Mouse (Mus musculus) heart, embryonic 11.5 days (tissue): ENCODE results near the gene Wsb1. TPM values are rescaled to one million over a fixed set of nuclear protein-coding genes. Genes with fewer than 3 reads are reported as not detected.

Experiments used
- ATAC-seq: fragments of 200-750 bp; cut with Nextera tagmentation; replicated peaks from 2 replicates; pipeline ENCODE4 v1.8.0; 2017; ENCODE audit warnings: moderate library complexity; ENCODE audit not compliant: insufficient number of reproducible peaks, low FRiP score, low TSS enrichment
- H3K27ac ChIP-seq: fragments of 300-500 bp; sonication (generic); 2 replicates; pipeline ENCODE4 v1.5.1; 2014; ENCODE audit warnings: mild to moderate bottlenecking, low read depth, low read length
- H3K27me3 ChIP-seq: fragments of 300-500 bp; sonication (generic); 2 replicates; pipeline ENCODE4 v1.6.1; 2014; ENCODE audit warnings: mild to moderate bottlenecking, low read length, mixed read lengths; ENCODE audit not compliant: control insufficient read depth, insufficient read depth
- H3K36me3 ChIP-seq: fragments of 300-500 bp; sonication (generic); 2 replicates; pipeline ENCODE4 v1.6.1; 2014; ENCODE audit warnings: mild to moderate bottlenecking, low read length, moderate library complexity, mixed read lengths; ENCODE audit not compliant: control insufficient read depth, insufficient read depth
- H3K4me1 ChIP-seq: fragments of 300-500 bp; sonication (generic); 2 replicates; pipeline ENCODE4 v1.6.1; 2014; ENCODE audit warnings: low read length; ENCODE audit not compliant: control insufficient read depth, insufficient read depth
- H3K4me2 ChIP-seq: fragments of 300-500 bp; sonication (generic); 2 replicates; pipeline ENCODE4 v1.6.1; 2014; ENCODE audit warnings: mild to moderate bottlenecking, moderate library complexity
- H3K4me3 ChIP-seq: fragments of 300-500 bp; sonication (generic); 2 replicates; pipeline ENCODE4 v1.5.1; 2014; ENCODE audit warnings: low read depth, low read length
- H3K9ac ChIP-seq: fragments of 300-500 bp; sonication (generic); 2 replicates; pipeline ENCODE4 v1.6.1; 2014; ENCODE audit warnings: mild to moderate bottlenecking, low read depth, low read length, moderate library complexity
- H3K9me3 ChIP-seq: fragments of 300-500 bp; sonication (generic); replicated peaks from 2 replicates; pipeline ENCODE4 v1.6.1; 2016; ENCODE audit warnings: low read length; ENCODE audit not compliant: control insufficient read depth
- WGBS: fragments of 180-500 bp; shearing (Covaris S2); extraction: QIAGEN DNeasy Blood & Tissue Kit; methylation state at CpG from one replicate; pipeline ENCODE4 v1.1.7; 2014; ENCODE audit not compliant: insufficient replicate concordance; 5-methylcytosine and 5-hydroxymethylcytosine counted together
- polyA plus RNA-seq: library from polyadenylated mRNA; unstranded; fragments of >200 nt; fragmentation: Nextera tagmentation; extraction: Ambion mirVana; gene quantifications from 2 replicates; pipeline ENCODE4 v1.2.1, GENCODE M21; 2014

Gene Wsb1
- polyA plus RNA-seq, 1 experiment from 2014 or later = 196 TPM

GRCm38 (mm10) chr11:79253542-79254390, 705 bp downstream of the Wsb1 start:
- H3K4me2 ChIP-seq = peak overlapping the region; percentile 82
- H3K4me1 ChIP-seq = peaks cover 9% of the 10 kb centered on the region
- no peaks in the 10 kb centered on the region for H3K27me3 ChIP-seq
- ATAC-seq = peak; percentile 67
- H3K9ac ChIP-seq = peak overlapping the region; percentile 100
- 2% methylated on average over 49 of the region's 49 CpGs for WGBS
- peaks cover 3% of the 10 kb centered on the region; the same call in 1 of the 2 replicates for H3K36me3 ChIP-seq
- peak overlapping the region; percentile 97 for H3K4me3 ChIP-seq
- no peaks in the 10 kb centered on the region for H3K9me3 ChIP-seq
- H3K27ac ChIP-seq = peak overlapping the region; percentile 97

- peak overlapping the region; percentile 97 for H3K4me3 ChIP-seq
- H3K4me2 ChIP-seq = peak overlapping the region; percentile 82
- H3K27me3 ChIP-seq = no peaks in the 10 kb centered on the region
- no peak for ATAC-seq
- no peaks in the 10 kb centered on the region for H3K9me3 ChIP-seq
- peaks cover 9% of the 10 kb centered on the region for H3K4me1 ChIP-seq
- H3K36me3 ChIP-seq = peaks cover 6% of the 10 kb centered on the region; the same call in 1 of the 2 replicates
- H3K27ac ChIP-seq = peak overlapping the region; percentile 97
- WGBS = 18% methylated on average over 6 of the region's 6 CpGs
- H3K9ac ChIP-seq = peak overlapping the region; percentile 100
These were observed 1.5 kb downstream of the Wsb1 start for GRCm38 (mm10) chr11:79252881-79253541.

GRCm38 (mm10) chr11:79239024-79239423, 15.4 kb downstream of the Wsb1 start:
- no peaks in the 10 kb centered on the region for H3K9me3 ChIP-seq
- H3K27me3 ChIP-seq = no peaks in the 10 kb centered on the region
- no peak overlapping the region for H3K4me2 ChIP-seq
- 93% methylated on average over 7 of the region's 7 CpGs for WGBS
- no peak overlapping the region for H3K4me3 ChIP-seq
- peaks cover 39% of the 10 kb centered on the region for H3K36me3 ChIP-seq
- no peak overlapping the region for H3K9ac ChIP-seq
- H3K27ac ChIP-seq = no peak overlapping the region
- peaks cover 11% of the 10 kb centered on the region for H3K4me1 ChIP-seq
- no peak for ATAC-seq

GRCm38 (mm10) chr11:79238398-79238752, 16.1 kb downstream of the Wsb1 start:
- Histone ChIP-seq H3K27me3 (no peaks in the 10 kb centered on the region), H3K9me3 (no peaks in the 10 kb centered on the region), H3K4me1 (peaks cover 11% of the 10 kb centered on the region), H3K4me3 (no peak overlapping the region), H3K27ac (peak overlapping the region; percentile 71), H3K4me2 (no peak overlapping the region), H3K36me3 (peaks cover 36% of the 10 kb centered on the region), H3K9ac (no peak overlapping the region)
- ATAC-seq = no peak
- WGBS = 40% methylated on average over 1 of the region's 1 CpGs

- Histone ChIP-seq H3K27ac (peak overlapping the region; percentile 71), H3K4me1 (peaks cover 11% of the 10 kb centered on the region), H3K4me2 (no peak overlapping the region), H3K9me3 (no peaks in the 10 kb centered on the region), H3K36me3 (peaks cover 36% of the 10 kb centered on the region), H3K9ac (no peak overlapping the region), H3K27me3 (no peaks in the 10 kb centered on the region), H3K4me3 (no peak overlapping the region)
- ATAC-seq = no peak
- WGBS = 90% methylated on average over 11 of the region's 11 CpGs
These were observed 16.6 kb downstream of the Wsb1 start for GRCm38 (mm10) chr11:79237644-79238397.

- no peaks in the 10 kb centered on the region for H3K9me3 ChIP-seq
- H3K27ac ChIP-seq = no peak overlapping the region
- no peaks in the 10 kb centered on the region for H3K36me3 ChIP-seq
- no peaks in the 10 kb centered on the region for H3K27me3 ChIP-seq
- 92% methylated on average over 13 of the region's 13 CpGs for WGBS
- H3K9ac ChIP-seq = no peak overlapping the region
- H3K4me3 ChIP-seq = no peak overlapping the region
- H3K4me2 ChIP-seq = no peak overlapping the region
- no peak; the same call in 1 of the 2 replicates for ATAC-seq
- H3K4me1 ChIP-seq = no peaks in the 10 kb centered on the region
These were observed 24.3 kb downstream of the Wsb1 start for GRCm38 (mm10) chr11:79230251-79230570.

- 0 out of 2 replicates have a peak, but pooled peaks have one; percentile 31 for ATAC-seq
- H3K9ac ChIP-seq = no peak overlapping the region
These were observed 24.8 kb downstream of the Wsb1 start for GRCm38 (mm10) chr11:79229561-79230250.

GRCm38 (mm10) chr11:79229057-79229504, 25.4 kb downstream of the Wsb1 start:
- Histone ChIP-seq H3K4me1 (peaks cover 7% of the 10 kb centered on the region), H3K9ac (no peak overlapping the region), H3K9me3 (no peaks in the 10 kb centered on the region), H3K4me2 (no peak overlapping the region), H3K4me3 (no peak overlapping the region), H3K27me3 (no peaks in the 10 kb centered on the region), H3K27ac (no peak overlapping the region), H3K36me3 (no peaks in the 10 kb centered on the region)
- ATAC-seq = no peak
- 82% methylated on average over 10 of the region's 10 CpGs for WGBS

More at GRCm38 (mm10) chr11:79229561-79230250, 24.8 kb downstream of the Wsb1 start:
- 84% methylated on average over 11 of the region's 11 CpGs for WGBS
- no peak overlapping the region for H3K4me3 ChIP-seq
- no peaks in the 10 kb centered on the region for H3K27me3 ChIP-seq
- H3K9me3 ChIP-seq = no peaks in the 10 kb centered on the region
- no peaks in the 10 kb centered on the region for H3K36me3 ChIP-seq
- no peak overlapping the region for H3K4me2 ChIP-seq
- H3K27ac ChIP-seq = no peak overlapping the region
- H3K4me1 ChIP-seq = peaks cover 3% of the 10 kb centered on the region
